Comparison of ENCODE assay signal across 20 mouse cellular contexts in genomic region chr2:113115248-113115896, GRCm38 (mm10).
DNase-seq lines count a peak whose midpoint lies in the region; ATAC-seq and TF ChIP-seq lines count a peak whose summit lies in the region.
"Had no signal": no experiment of that assay in that cellular context is flagged by ENCODE, and none has a peak within 500 bp of the region (broad histone marks: within the 10 kb centered on the region; RNA-seq: fewer than 3 reads in every experiment).

No protein-coding gene starts in this region.

- no peaks in the 10 kb centered on the region for H3K27me3 ChIP-seq in liver, postnatal 0 days (ENCODE audit: insufficient read depth, low read length)
- H3K27me3 ChIP-seq: embryonic facial prominence, embryonic 13.5 days; heart, embryonic 13.5 days; hindbrain, embryonic 15.5 days; stomach, embryonic 15.5 days had no signal

- no peak for ATAC-seq in liver, postnatal 0 days
- ATAC-seq: activated CD4-positive, CD25-positive, alpha-beta regulatory T cell, adult 4 months; forebrain, postnatal 0 days; intestine, embryonic 16.5 days; Patski had no signal

- H3K36me3 ChIP-seq in liver, postnatal 0 days (replicated peaks; ENCODE audit: insufficient read depth, low read length): no peaks in the 10 kb centered on the region
- H3K36me3 ChIP-seq: embryonic facial prominence, embryonic 13.5 days; heart, embryonic 13.5 days; hindbrain, embryonic 15.5 days; midbrain, embryonic 10.5 days; stomach, embryonic 15.5 days had no signal

- TF ChIP-seq EP300 in liver, postnatal 0 days (IDR thresholded peaks at IDR 0.05; ENCODE audit: low read depth): no peak

- no peak for TF ChIP-seq CTCF in liver, postnatal 0 days (IDR thresholded peaks at IDR 0.05; ENCODE audit: low read depth)

- H3K9ac ChIP-seq in liver, postnatal 0 days (replicated peaks): no peak overlapping the region
- H3K9ac ChIP-seq: embryonic facial prominence, embryonic 13.5 days; forebrain, postnatal 0 days; heart, embryonic 13.5 days; hindbrain, embryonic 15.5 days; stomach, embryonic 15.5 days had no signal

- no peak overlapping the region for H3K4me3 ChIP-seq in liver, postnatal 0 days (ENCODE audit: low read depth, low read length)
- H3K4me3 ChIP-seq: embryonic facial prominence, embryonic 13.5 days; heart, embryonic 13.5 days; hindbrain, embryonic 15.5 days; midbrain, embryonic 10.5 days; stomach, embryonic 15.5 days had no signal

- no peak overlapping the region for H3K4me2 ChIP-seq in liver, postnatal 0 days (ENCODE audit: low read depth, low read length)
- H3K4me2 ChIP-seq: embryonic facial prominence, embryonic 13.5 days; heart, embryonic 13.5 days; hindbrain, embryonic 15.5 days; stomach, embryonic 15.5 days had no signal

- peak; percentile 35 to 49 for DNase-seq in cerebellum, postnatal 14 days
- no peak for DNase-seq in cerebellum, adult 9-10 months
- DNase-seq in layer of hippocampus, postnatal 14 days (ENCODE audit: low spot score in 2 of 2): peak; percentile 44 to 52
- DNase-seq in layer of hippocampus, postnatal 25 days (ENCODE audit: extremely low spot score in 1 of 2, low spot score in 1 of 2): no peak
- DNase-seq in brain, adult 2 months (ENCODE audit: low read depth, low spot score): peak; percentile 78
- DNase-seq in mesoderm, embryonic 11.5 days (ENCODE audit: low read depth, low spot score): peak; percentile 5
- DNase-seq in liver, postnatal 0 days: no peak
- no peak for DNase-seq in spleen, postnatal 36 days (ENCODE audit: low spot score in 2 of 2)
- DNase-seq: adrenal gland, postnatal 14 days; B cell, adult 2 months; forebrain, postnatal 0 days; heart, postnatal 36 days had no signal

- 69% methylated on average over 4 of the region's 4 CpGs for WGBS in liver, postnatal 0 days (ENCODE audit: insufficient replicate concordance)

- H3K9me3 ChIP-seq in liver, postnatal 0 days (ENCODE audit: low read length): no peaks in the 10 kb centered on the region
- H3K9me3 ChIP-seq: embryonic facial prominence, embryonic 13.5 days; heart, embryonic 13.5 days; hindbrain, embryonic 15.5 days; midbrain, embryonic 10.5 days; stomach, embryonic 15.5 days had no signal

- no peak overlapping the region for H3K27ac ChIP-seq in liver, postnatal 0 days (ENCODE audit: low read depth)
- H3K27ac ChIP-seq: embryonic facial prominence, embryonic 13.5 days; heart, embryonic 13.5 days; hindbrain, embryonic 15.5 days; midbrain, embryonic 10.5 days; stomach, embryonic 15.5 days had no signal

- no peaks in the 10 kb centered on the region for H3K4me1 ChIP-seq in liver, postnatal 0 days (ENCODE audit: insufficient read depth)
- H3K4me1 ChIP-seq: embryonic facial prominence, embryonic 13.5 days; heart, embryonic 13.5 days; hindbrain, embryonic 15.5 days; midbrain, embryonic 10.5 days; stomach, embryonic 15.5 days had no signal

Comparison
In these comparisons a context has a peak if more than half of its experiments do, and no peak if none do; other contexts are left out.
1. DNase-seq: peak in cerebellum, postnatal 14 days (2 of 2), layer of hippocampus, postnatal 14 days (2 of 2), brain, adult 2 months (single experiment) and mesoderm, embryonic 11.5 days (single experiment); none in cerebellum, adult 9-10 months (single experiment), layer of hippocampus, postnatal 25 days (0 of 2), liver, postnatal 0 days (single experiment) and spleen, postnatal 36 days (0 of 2).